Mouse (Mus musculus): ENCODE measurements at regions not wholly inside any gene's neighbourhood (a gene's known extent, or its start where the extent isn't known, plus 50 kb on each side); places are given as distances from the start of the nearest gene placed in this dataset.

GRCm38 (mm10) chr2:22156576-22156975 is 70.7 kb upstream of the Myo3a start:
- no peaks in the 10 kb centered on the region for H3K9me3 ChIP-seq
- H3K27me3 ChIP-seq = no peaks in the 10 kb centered on the region
- H3K4me3 ChIP-seq = no peak overlapping the region
- H3K4me1 ChIP-seq = 0 out of 2 replicates have a peak, but pooled peaks cover 5% of the 10 kb centered on the region
- ATAC-seq (ENCODE audit: low FRiP score, low read depth) = peak; percentile 72; the same call in 1 of the 2 replicates
- H3K27ac ChIP-seq (replicated peaks) = no peak overlapping the region
- H3K4me2 ChIP-seq (replicated peaks) = no peak overlapping the region
- no peaks in the 10 kb centered on the region for H3K36me3 ChIP-seq
- WGBS = 29% methylated on average over 2 of the region's 2 CpGs
- H3K9ac ChIP-seq (replicated peaks) = no peak overlapping the region

- ATAC-seq (ENCODE audit: low FRiP score, low read depth) = no peak
- Histone ChIP-seq H3K36me3 (no peaks in the 10 kb centered on the region), H3K9me3 (no peaks in the 10 kb centered on the region), H3K27me3 (no peaks in the 10 kb centered on the region), H3K4me3 (no peak overlapping the region), H3K9ac (replicated peaks) (no peak overlapping the region), H3K4me2 (replicated peaks) (no peak overlapping the region), H3K4me1 (no peaks in the 10 kb centered on the region), H3K27ac (replicated peaks) (no peak overlapping the region)
- 95% methylated on average over 5 of the region's 5 CpGs for WGBS
These were observed 61.9 kb upstream of the Myo3a start for GRCm38 (mm10) chr2:22165443-22165842.

- Histone ChIP-seq H3K9me3 (no peaks in the 10 kb centered on the region), H3K4me3 (no peak overlapping the region), H3K27me3 (no peaks in the 10 kb centered on the region), H3K36me3 (no peaks in the 10 kb centered on the region), H3K27ac (replicated peaks) (no peak overlapping the region), H3K9ac (replicated peaks) (no peak overlapping the region), H3K4me1 (no peaks in the 10 kb centered on the region), H3K4me2 (replicated peaks) (no peak overlapping the region)
- no peak for ATAC-seq (ENCODE audit: low FRiP score, low read depth)
These were observed 61.4 kb upstream of the Myo3a start for GRCm38 (mm10) chr2:22165919-22166318.

Measured in midbrain, embryonic 12.5 days (tissue).